Mouse (Mus musculus): ENCODE results near the gene Arhgef2. TPM values are rescaled to one million over a fixed set of nuclear protein-coding genes. Genes with fewer than 3 reads are reported as not detected.

Gene Arhgef2
- polyA plus RNA-seq, 1 experiment from 2014 or later = 84.9 TPM

DNA sequence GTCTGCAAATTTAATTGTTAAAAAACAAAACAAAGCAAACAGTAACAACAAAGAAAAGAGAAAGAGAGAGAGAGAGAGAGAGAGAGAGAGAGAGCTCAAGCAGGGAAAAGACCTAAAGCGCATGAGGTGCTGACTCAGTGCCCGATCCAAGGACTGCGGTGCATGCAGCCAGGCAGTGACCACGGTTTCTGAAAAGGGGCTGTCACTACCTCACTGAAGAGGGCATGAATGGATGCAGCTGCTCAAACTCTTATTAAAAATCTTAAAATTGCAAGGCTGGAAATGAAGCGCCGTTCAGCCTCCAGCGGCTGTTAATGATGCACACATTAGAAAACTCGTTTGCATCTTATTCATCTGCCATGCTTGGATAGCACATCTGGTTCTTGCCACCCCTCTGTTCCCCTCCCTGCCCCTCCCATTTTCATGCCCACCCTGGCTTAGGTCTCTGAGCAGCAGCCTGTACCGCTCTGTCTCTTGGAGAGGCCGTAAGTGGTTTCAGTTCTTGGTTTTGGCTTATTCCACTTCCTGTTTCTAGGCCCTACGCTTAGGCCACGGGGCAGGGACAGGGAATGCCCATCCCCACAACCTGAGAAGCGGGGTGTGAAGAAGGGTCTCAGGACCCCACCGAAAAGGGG is 42.1 kb downstream of the Arhgef2 start:
- Histone ChIP-seq H3K27ac (no peak overlapping the region), H3K4me2 (no peak overlapping the region), H3K4me1 (peaks cover 9% of the 10 kb centered on the region; the same call in 1 of the 2 replicates), H3K36me3 (peaks cover 57% of the 10 kb centered on the region), H3K9ac (no peak overlapping the region), H3K27me3 (no peaks in the 10 kb centered on the region), H3K4me3 (no peak overlapping the region), H3K9me3 (no peaks in the 10 kb centered on the region)
- WGBS = 86% methylated on average over 14 of the region's 14 CpGs
- no peak for ATAC-seq (ENCODE audit: insufficient number of reproducible peaks, low FRiP score, low TSS enrichment, low read depth)

DNA sequence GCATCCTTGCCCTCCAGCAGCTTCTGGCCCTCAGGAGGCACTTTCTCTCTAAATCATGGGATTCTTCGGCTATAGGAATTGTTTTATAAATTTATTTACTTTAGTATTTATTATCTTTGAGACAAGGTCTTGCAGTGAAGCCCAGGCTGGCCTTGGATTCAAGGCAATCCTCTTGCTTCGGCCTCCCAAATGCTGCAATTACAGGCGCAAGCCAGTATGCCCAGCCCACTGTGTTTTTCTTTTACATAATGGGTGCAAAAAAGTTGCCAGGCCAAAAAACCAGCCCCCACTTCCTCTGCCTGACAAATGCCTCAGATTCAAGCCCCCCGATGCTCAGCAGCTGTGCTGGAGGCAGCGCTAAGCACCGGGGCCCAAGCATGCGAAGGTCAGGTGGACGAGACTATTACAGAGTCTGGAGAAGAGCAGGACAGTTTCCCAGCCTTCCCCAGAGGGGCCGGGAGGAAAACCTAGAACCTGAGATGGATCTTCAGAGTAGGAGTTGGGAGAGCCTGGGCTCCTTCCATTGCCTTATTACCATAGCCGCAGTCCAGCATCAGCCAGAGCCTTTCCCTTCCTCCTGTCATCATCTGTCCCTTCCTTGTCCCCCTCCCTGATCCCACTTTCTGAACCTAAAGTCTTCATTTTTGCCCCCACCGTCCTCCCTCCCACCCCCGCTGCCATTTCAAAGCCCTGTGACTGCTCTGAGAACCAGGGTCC is 42.8 kb downstream of the Arhgef2 start:
- Histone ChIP-seq H3K4me3 (no peak overlapping the region), H3K27me3 (no peaks in the 10 kb centered on the region), H3K4me2 (no peak overlapping the region), H3K27ac (no peak overlapping the region), H3K36me3 (peaks cover 50% of the 10 kb centered on the region), H3K9me3 (no peaks in the 10 kb centered on the region), H3K4me1 (peaks cover 15% of the 10 kb centered on the region), H3K9ac (no peak overlapping the region)
- no peak for ATAC-seq (ENCODE audit: insufficient number of reproducible peaks, low FRiP score, low TSS enrichment, low read depth)
- WGBS = 81% methylated on average over 12 of the region's 12 CpGs

DNA sequence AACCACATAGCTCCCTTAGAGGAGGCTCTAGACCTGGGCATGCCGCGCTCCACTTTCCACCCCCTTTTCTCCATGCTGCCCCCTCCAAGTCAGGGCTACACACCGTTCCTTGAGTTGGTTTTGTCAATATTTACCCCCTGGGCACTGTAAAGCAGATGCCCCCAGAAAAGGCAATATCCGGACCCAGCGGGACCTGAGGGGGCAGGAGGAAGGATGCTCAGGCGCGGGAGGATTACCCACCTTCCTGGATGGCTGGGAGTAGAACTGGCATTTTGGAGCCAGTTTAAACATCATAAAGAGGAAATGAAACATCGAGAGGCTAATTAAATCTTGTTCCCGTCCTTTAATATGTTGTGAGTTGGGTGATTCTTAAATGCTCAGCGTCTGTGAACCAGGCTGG is 43.4 kb downstream of the Arhgef2 start:
- no peak for ATAC-seq (ENCODE audit: insufficient number of reproducible peaks, low FRiP score, low TSS enrichment, low read depth)
- Histone ChIP-seq H3K4me3 (no peak overlapping the region), H3K27ac (no peak overlapping the region), H3K4me1 (peaks cover 16% of the 10 kb centered on the region), H3K36me3 (peaks cover 44% of the 10 kb centered on the region), H3K9me3 (no peaks in the 10 kb centered on the region), H3K27me3 (no peaks in the 10 kb centered on the region), H3K4me2 (no peak overlapping the region), H3K9ac (no peak overlapping the region)
- WGBS = 69% methylated on average over 10 of the region's 10 CpGs

DNA sequence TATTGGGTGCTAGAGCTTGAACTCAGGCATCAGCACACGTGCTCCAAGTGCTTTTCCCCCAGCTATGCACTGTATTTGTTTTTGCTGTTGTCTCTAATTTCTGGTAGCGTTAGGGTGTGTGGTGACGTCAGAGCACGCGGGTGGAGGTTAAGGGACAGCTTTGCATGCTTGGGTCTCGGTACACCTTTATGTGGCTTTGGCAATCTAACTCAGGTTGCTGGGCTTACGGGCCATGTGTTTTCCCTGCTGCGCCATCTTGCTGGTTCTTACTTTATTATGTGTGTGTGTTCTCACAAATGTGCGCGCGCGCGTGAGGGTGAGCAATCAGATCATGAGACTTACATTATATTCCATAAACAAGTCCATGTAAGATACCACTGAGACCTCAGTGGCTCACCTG is 44.2 kb downstream of the Arhgef2 start:
- peaks cover 23% of the 10 kb centered on the region for H3K4me1 ChIP-seq
- WGBS = 94% methylated on average over 13 of the region's 13 CpGs
- H3K9me3 ChIP-seq = no peaks in the 10 kb centered on the region
- no peak overlapping the region for H3K27ac ChIP-seq
- H3K27me3 ChIP-seq = no peaks in the 10 kb centered on the region
- no peak overlapping the region for H3K4me2 ChIP-seq
- no peak for ATAC-seq (ENCODE audit: insufficient number of reproducible peaks, low FRiP score, low TSS enrichment, low read depth)
- H3K9ac ChIP-seq = no peak overlapping the region
- no peak overlapping the region for H3K4me3 ChIP-seq
- H3K36me3 ChIP-seq = peaks cover 36% of the 10 kb centered on the region

DNA sequence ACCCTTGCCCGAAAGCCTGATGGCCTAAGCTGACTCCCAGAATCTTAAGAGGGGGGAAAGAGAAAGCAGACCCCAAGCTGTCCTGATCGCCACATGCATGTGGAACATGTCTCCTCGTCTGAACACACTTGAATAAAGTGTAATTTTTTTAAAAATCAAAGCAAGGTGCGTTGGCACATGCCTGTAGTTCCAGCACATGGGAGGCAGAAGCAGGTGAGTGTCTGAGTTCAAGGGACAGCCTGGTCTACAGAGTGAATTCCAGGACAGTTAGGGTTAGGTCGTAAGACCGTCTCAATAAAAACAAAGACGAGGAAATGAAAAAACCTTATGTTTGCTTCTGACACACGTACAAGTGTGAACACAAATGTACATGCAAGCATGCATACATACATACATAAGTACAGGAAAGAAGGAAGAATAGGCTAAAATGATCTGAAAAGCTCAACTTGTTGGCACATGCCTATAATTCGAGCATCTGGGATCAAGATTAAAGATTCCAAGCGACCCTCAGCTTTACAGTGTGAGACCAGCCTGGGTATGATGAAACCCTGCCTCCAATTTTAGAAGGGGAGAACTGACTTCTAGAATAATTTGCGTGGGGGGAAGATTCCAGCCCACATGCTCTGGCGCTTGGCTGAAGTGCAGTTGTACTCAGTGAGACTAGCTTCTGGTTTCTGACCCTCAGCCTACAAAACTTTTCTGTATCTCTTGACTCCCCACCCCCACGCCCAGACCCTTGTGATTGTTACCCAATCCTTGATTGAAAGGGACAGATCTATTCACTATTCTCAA is 45.1 kb downstream of the Arhgef2 start:
- no peak overlapping the region for H3K4me3 ChIP-seq
- H3K36me3 ChIP-seq = peaks cover 28% of the 10 kb centered on the region
- 66% methylated on average over 13 of the region's 13 CpGs for WGBS
- no peaks in the 10 kb centered on the region for H3K9me3 ChIP-seq
- H3K9ac ChIP-seq = no peak overlapping the region
- H3K27ac ChIP-seq = no peak overlapping the region
- ATAC-seq (ENCODE audit: insufficient number of reproducible peaks, low FRiP score, low TSS enrichment, low read depth) = no peak
- H3K27me3 ChIP-seq = no peaks in the 10 kb centered on the region
- H3K4me2 ChIP-seq = no peak overlapping the region
- peaks cover 27% of the 10 kb centered on the region for H3K4me1 ChIP-seq

DNA sequence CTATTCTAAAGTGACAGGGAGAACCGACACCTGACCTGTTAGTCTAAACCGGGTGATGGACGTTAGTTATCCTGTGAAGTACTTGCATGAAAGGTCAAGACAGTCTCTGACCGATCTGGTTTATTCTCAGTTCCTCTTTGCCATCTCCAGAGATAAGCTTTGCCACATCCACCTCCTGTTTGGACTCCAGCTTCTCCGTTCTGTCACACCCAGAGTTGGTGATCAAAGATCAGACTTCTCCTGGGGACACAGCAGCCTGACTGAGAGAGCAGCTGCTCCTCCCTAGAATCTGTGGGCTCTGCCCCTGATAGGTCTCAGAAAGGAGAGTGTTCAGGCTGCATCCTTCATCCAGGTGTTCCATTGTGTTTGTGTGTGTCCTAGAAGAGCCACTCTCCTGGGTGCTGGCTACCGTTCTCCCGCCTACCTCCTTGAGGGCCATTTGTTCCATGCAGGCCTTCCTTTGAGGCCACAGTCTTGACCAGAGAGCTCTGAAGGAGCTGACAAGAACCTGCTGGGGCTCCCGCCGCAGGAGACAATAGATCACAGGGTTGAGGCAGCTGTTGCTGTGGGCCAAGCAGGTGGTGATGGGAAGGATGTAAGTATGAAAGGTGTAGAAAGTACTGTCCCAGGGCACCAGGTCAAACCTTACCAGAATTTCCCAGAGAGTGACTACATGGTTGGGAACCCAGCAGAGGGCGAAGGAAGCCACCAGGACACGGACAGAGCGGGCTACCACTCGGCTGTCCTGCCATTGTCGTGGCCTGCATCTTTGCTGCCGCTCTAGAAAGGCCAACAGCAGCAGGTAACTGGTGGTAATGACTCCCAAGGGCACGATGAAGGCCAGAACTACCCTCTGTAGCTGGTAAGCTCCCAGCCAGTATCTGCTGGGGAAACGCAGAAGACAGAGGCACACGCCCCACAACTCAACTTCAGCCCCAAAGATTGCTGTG is 46.2 kb downstream of the Arhgef2 start:
- ATAC-seq (ENCODE audit: insufficient number of reproducible peaks, low FRiP score, low TSS enrichment, low read depth) = no peak
- WGBS = 74% methylated on average over 18 of the region's 18 CpGs
- no peak overlapping the region for H3K27ac ChIP-seq
- H3K4me1 ChIP-seq = peaks cover 27% of the 10 kb centered on the region
- H3K9ac ChIP-seq = no peak overlapping the region
- no peak overlapping the region for H3K4me3 ChIP-seq
- H3K9me3 ChIP-seq = no peaks in the 10 kb centered on the region
- no peak overlapping the region for H3K4me2 ChIP-seq
- no peaks in the 10 kb centered on the region for H3K27me3 ChIP-seq
- H3K36me3 ChIP-seq = peaks cover 18% of the 10 kb centered on the region

DNA sequence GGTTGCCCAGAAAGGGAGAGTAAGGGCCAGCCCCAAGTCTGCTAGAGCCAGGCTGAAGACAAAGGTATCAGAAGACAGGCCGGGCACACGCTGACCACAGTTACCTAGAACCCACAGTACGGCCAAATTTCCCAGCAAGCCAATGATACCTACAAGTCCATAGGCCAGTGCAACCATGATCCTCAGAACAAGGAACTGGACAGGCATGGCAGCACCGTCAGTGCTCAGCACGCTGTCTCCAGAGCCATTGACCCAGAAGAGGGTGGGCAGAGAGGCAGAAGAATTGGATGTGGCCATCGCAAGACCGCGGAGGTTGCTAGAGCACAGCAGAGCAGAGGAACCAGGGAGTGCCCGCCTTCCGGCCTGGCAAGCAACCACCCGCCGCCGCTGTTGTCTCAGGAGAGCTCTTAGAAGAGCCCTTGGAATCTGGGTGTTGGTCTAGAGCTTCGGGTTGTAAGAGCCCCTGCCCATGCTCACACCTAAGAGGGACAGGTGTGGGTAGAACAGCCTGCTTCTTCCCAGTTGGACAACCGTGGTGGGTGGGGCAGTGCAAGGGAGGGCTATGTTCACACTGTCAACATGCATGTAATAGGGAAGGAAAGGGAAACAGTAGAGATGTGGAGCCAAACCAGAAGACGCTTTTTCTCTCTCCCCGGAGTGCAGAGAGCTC is 47.2 kb downstream of the Arhgef2 start, which contains the start of gene Rxfp4:
Gene Rxfp4 (minus strand): TSS at position 297 of the 670 bp plus-strand sequence.
- Histone ChIP-seq H3K4me2 (no peak within 1 kb of the TSS), H3K27ac (0 out of 2 replicates have a peak within 1 kb of the TSS, but pooled peaks have one; percentile 23), H3K9me3 (no peaks in the 10 kb centered on the region), H3K36me3 (peaks cover 7% of the 10 kb centered on the region), H3K4me3 (no peak within 1 kb of the TSS), H3K4me1 (peaks cover 27% of the 10 kb centered on the region), H3K9ac (no peak within 1 kb of the TSS), H3K27me3 (no peaks in the 10 kb centered on the region)
- 82% methylated on average over 17 of the region's 17 CpGs for WGBS
- no peak for ATAC-seq (ENCODE audit: insufficient number of reproducible peaks, low FRiP score, low TSS enrichment, low read depth)

DNA sequence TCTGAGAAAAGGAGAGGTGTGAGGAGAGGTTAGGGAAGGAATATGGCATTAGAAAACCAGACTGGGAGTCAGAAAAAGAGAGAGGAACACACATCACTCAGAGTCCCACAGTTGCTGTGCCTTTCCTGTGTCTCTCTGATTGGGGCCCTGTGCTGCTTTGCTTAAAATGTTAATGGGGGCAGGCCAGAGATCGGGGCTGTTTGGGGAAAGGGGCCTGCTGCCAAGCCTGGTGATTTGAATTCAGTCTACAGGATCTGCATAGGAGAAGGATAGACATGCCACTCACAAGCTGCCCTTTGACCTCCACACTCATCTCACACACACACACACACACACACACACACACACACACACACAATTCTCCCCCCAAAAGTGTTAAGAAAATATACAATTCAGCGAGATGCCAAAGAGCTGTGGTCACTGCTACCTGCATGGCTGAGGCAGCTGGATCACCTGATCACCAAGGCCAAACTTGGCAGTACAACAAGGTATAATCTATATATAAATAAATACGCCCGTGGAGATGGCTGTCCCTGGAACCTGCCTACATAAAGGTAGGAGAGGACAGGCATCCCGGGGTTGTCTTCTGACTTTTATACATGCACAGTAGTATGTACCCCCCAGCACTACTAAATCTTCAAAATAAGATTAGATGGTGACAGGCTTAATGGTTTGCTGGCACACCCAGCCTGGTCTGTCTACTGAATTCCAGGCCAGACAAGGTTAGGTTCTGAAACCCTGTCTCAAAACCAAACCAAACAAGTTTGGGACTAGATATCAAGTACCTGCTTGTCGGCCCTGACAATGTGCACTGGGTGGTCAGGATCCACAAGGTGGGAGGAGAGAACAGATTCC is 48.0 kb downstream of the Arhgef2 start:
- WGBS = 65% methylated on average over 6 of the region's 6 CpGs
- peaks cover under 1% of the 10 kb centered on the region; the same call in 1 of the 2 replicates for H3K36me3 ChIP-seq
- H3K4me1 ChIP-seq = peaks cover 27% of the 10 kb centered on the region
- no peak overlapping the region for H3K4me2 ChIP-seq
- no peak overlapping the region for H3K9ac ChIP-seq
- ATAC-seq (ENCODE audit: insufficient number of reproducible peaks, low FRiP score, low TSS enrichment, low read depth) = no peak
- H3K4me3 ChIP-seq = no peak overlapping the region
- H3K9me3 ChIP-seq = no peaks in the 10 kb centered on the region
- H3K27ac ChIP-seq = peak overlapping the region; percentile 23; the same call in 1 of the 2 replicates
- no peaks in the 10 kb centered on the region for H3K27me3 ChIP-seq

DNA sequence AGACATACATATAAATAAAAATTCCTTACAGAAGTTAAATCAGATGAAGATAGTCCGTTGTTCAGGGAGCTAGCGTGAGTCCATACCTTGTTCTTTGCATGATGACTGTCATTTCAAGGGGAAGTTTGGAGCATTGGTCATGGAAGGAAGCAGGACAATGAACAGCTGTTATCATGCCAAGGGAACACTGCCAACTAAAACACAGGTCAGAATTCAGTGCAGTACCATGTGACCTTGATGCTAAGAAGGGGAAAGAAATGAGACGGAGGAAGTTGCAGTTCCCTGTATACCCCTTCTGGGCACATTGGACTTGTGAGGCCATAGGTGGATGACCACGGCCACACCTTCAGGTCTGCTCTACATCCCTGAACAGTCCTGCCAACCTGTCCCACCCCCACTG is 48.9 kb downstream of the Arhgef2 start:
- WGBS = 62% methylated on average over 4 of the region's 4 CpGs
- no peak overlapping the region for H3K4me2 ChIP-seq

DNA sequence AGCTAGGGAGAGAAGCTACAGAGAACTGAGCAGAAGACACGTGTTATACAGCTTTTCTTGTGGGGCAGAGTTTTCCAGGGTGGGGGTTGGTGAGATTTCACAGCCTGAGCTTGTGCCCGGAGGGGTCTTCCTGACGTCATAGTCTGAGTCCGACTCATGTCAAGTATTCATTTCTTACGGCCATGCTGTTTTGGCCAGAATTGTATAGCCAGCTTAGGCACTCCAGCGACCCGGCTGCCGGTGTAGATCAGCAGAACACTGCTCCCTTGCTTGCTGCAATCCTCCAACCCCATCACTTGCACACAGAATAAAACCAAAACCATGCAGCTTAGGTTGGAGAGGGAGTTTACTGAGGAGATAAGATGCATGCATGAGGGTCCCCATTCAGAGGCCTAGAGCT is 49.9 kb downstream of the Arhgef2 start:
- no peaks in the 10 kb centered on the region for H3K9me3 ChIP-seq
- H3K4me1 ChIP-seq = peaks cover 24% of the 10 kb centered on the region
- WGBS = 65% methylated on average over 8 of the region's 8 CpGs
- H3K4me2 ChIP-seq = no peak overlapping the region
- no peaks in the 10 kb centered on the region for H3K36me3 ChIP-seq
- H3K9ac ChIP-seq = no peak overlapping the region
- H3K4me3 ChIP-seq = no peak overlapping the region
- H3K27me3 ChIP-seq = no peaks in the 10 kb centered on the region
- no peak for ATAC-seq (ENCODE audit: insufficient number of reproducible peaks, low FRiP score, low TSS enrichment, low read depth)
- no peak overlapping the region for H3K27ac ChIP-seq

More for the DNA sequence above, 48.9 kb downstream of the Arhgef2 start:
- Histone ChIP-seq H3K4me1 (peaks cover 24% of the 10 kb centered on the region), H3K4me3 (no peak overlapping the region), H3K9ac (no peak overlapping the region), H3K9me3 (no peaks in the 10 kb centered on the region), H3K27ac (peak overlapping the region; percentile 23; the same call in 1 of the 2 replicates), H3K27me3 (no peaks in the 10 kb centered on the region), H3K36me3 (no peaks in the 10 kb centered on the region)
- ATAC-seq (ENCODE audit: insufficient number of reproducible peaks, low FRiP score, low TSS enrichment, low read depth) = no peak
